Mouse (Mus musculus): Measurements from ENCODE around the gene Cacna1c. TPM values are rescaled to one million over a fixed set of nuclear protein-coding genes. Genes with fewer than 3 reads are reported as not detected.

Gene Cacna1c
- polyA plus RNA-seq, 1 experiment from 2014 or later, result 2.3 TPM

- Histone ChIP-seq H3K4me1 (replicated peaks; ENCODE audit: control insufficient read depth, insufficient read depth, low read length) (no peaks in the 10 kb centered on the region), H3K4me3 (ENCODE audit: low read depth, low read length) (no peak overlapping the region), H3K4me2 (no peak overlapping the region), H3K27me3 (replicated peaks; ENCODE audit: control insufficient read depth, insufficient read depth, low read length) (no peaks in the 10 kb centered on the region), H3K9me3 (ENCODE audit: control insufficient read depth, low read length) (no peaks in the 10 kb centered on the region), H3K36me3 (ENCODE audit: control insufficient read depth, insufficient read depth, low read length) (no peaks in the 10 kb centered on the region), H3K27ac (ENCODE audit: low read depth, low read length) (no peak overlapping the region), H3K9ac (ENCODE audit: low read depth, low read length) (no peak overlapping the region)
- ATAC-seq (replicated peaks; ENCODE audit: low FRiP score), result no peak
- no peak for DNase-seq (ENCODE audit: low spot score)
- WGBS, result 71% methylated on average over 7 of the region's 7 CpGs
Measured at GRCm38 (mm10) chr6:119040961-119041360, 155.3 kb downstream of the Cacna1c start.

- no peak overlapping the region for H3K4me2 ChIP-seq
- H3K27me3 ChIP-seq (replicated peaks; ENCODE audit: control insufficient read depth, insufficient read depth, low read length), result no peaks in the 10 kb centered on the region
- DNase-seq (ENCODE audit: low spot score) (no peak), ATAC-seq (replicated peaks; ENCODE audit: low FRiP score) (no peak)
- no peak overlapping the region for H3K27ac ChIP-seq (ENCODE audit: low read depth, low read length)
- no peak overlapping the region for H3K9ac ChIP-seq (ENCODE audit: low read depth, low read length)
- H3K4me3 ChIP-seq (ENCODE audit: low read depth, low read length), result no peak overlapping the region
- 81% methylated on average over 7 of the region's 7 CpGs for WGBS
- H3K36me3 ChIP-seq (ENCODE audit: control insufficient read depth, insufficient read depth, low read length), result no peaks in the 10 kb centered on the region
- H3K9me3 ChIP-seq (ENCODE audit: control insufficient read depth, low read length), result no peaks in the 10 kb centered on the region
- no peaks in the 10 kb centered on the region for H3K4me1 ChIP-seq (replicated peaks; ENCODE audit: control insufficient read depth, insufficient read depth, low read length)
Measured at GRCm38 (mm10) chr6:119039815-119040214, 156.4 kb downstream of the Cacna1c start.

DNA sequence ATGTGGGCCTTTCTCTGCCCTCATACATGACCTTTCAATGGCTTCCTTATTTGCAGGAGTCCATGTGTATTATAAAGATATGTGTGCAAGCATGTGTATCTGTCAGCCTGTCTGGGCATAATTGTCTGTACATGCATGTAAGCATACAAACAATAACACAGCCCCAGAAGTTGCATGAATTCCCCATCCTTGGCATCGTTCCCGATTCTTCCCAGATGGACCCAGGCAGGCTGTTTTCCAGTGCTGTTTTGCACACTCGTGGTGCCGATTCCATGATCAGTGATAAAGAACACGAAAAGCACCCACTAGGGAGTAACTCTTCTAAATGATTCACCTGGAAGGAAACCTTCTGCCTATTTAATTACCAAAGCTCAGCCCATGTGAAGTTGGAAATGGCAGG is 156.9 kb downstream of the Cacna1c start:
- H3K27me3 ChIP-seq (replicated peaks; ENCODE audit: control insufficient read depth, insufficient read depth, low read length), result no peaks in the 10 kb centered on the region
- H3K9me3 ChIP-seq (ENCODE audit: control insufficient read depth, low read length), result no peaks in the 10 kb centered on the region
- ATAC-seq (replicated peaks; ENCODE audit: low FRiP score), result no peak
- no peak for DNase-seq (ENCODE audit: low spot score)
- H3K27ac ChIP-seq (ENCODE audit: low read depth, low read length), result no peak overlapping the region
- no peak overlapping the region for H3K9ac ChIP-seq (ENCODE audit: low read depth, low read length)
- 85% methylated on average over 5 of the region's 5 CpGs for WGBS
- no peak overlapping the region for H3K4me2 ChIP-seq
- H3K4me1 ChIP-seq (replicated peaks; ENCODE audit: control insufficient read depth, insufficient read depth, low read length), result no peaks in the 10 kb centered on the region
- H3K36me3 ChIP-seq (ENCODE audit: control insufficient read depth, insufficient read depth, low read length), result no peaks in the 10 kb centered on the region
- H3K4me3 ChIP-seq (ENCODE audit: low read depth, low read length), result no peak overlapping the region

DNA sequence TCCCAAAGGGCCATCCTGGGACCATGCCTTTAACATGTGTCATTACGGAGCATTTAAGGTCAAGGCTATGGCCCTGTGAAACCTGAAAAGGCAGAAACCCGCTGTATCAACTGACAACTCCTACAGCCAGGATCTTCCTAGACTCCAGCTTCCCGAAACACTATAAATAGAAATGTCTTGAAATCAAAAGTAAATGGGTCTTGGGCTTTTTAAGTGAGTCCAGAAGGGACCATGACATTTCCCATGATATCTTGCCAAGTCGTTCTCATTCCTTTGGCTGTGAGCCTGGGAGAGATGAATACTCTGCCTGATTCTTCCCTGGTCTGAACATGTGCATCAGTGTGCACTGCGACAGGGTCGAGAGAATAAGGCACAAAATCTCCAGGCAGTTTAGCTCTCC is 158.4 kb downstream of the Cacna1c start:
- Histone ChIP-seq H3K9me3 (ENCODE audit: control insufficient read depth, low read length) (no peaks in the 10 kb centered on the region), H3K36me3 (ENCODE audit: control insufficient read depth, insufficient read depth, low read length) (no peaks in the 10 kb centered on the region), H3K9ac (ENCODE audit: low read depth, low read length) (no peak overlapping the region), H3K27me3 (replicated peaks; ENCODE audit: control insufficient read depth, insufficient read depth, low read length) (no peaks in the 10 kb centered on the region), H3K27ac (ENCODE audit: low read depth, low read length) (no peak overlapping the region), H3K4me1 (replicated peaks; ENCODE audit: control insufficient read depth, insufficient read depth, low read length) (no peaks in the 10 kb centered on the region), H3K4me3 (ENCODE audit: low read depth, low read length) (no peak overlapping the region), H3K4me2 (no peak overlapping the region)
- ATAC-seq (replicated peaks; ENCODE audit: low FRiP score) (no peak), DNase-seq (ENCODE audit: low spot score) (no peak)
- 78% methylated on average over 6 of the region's 6 CpGs for WGBS

GRCm38 (mm10) chr6:119037047-119037446 is 159.2 kb downstream of the Cacna1c start:
- ATAC-seq (replicated peaks; ENCODE audit: low FRiP score), result no peak
- no peak overlapping the region for H3K27ac ChIP-seq (ENCODE audit: low read depth, low read length)
- H3K4me2 ChIP-seq, result no peak overlapping the region
- H3K9ac ChIP-seq (ENCODE audit: low read depth, low read length), result no peak overlapping the region
- 73% methylated on average over 2 of the region's 2 CpGs for WGBS
- H3K4me3 ChIP-seq (ENCODE audit: low read depth, low read length), result no peak overlapping the region
- H3K4me1 ChIP-seq (replicated peaks; ENCODE audit: control insufficient read depth, insufficient read depth, low read length), result no peaks in the 10 kb centered on the region
- H3K27me3 ChIP-seq (replicated peaks; ENCODE audit: control insufficient read depth, insufficient read depth, low read length), result no peaks in the 10 kb centered on the region
- DNase-seq (ENCODE audit: low spot score), result no peak
- H3K9me3 ChIP-seq (ENCODE audit: control insufficient read depth, low read length), result no peaks in the 10 kb centered on the region
- no peaks in the 10 kb centered on the region for H3K36me3 ChIP-seq (ENCODE audit: control insufficient read depth, insufficient read depth, low read length)

- Histone ChIP-seq H3K36me3 (ENCODE audit: control insufficient read depth, insufficient read depth, low read length) (no peaks in the 10 kb centered on the region), H3K27me3 (replicated peaks; ENCODE audit: control insufficient read depth, insufficient read depth, low read length) (no peaks in the 10 kb centered on the region), H3K4me1 (replicated peaks; ENCODE audit: control insufficient read depth, insufficient read depth, low read length) (no peaks in the 10 kb centered on the region), H3K4me3 (ENCODE audit: low read depth, low read length) (no peak overlapping the region), H3K9me3 (ENCODE audit: control insufficient read depth, low read length) (no peaks in the 10 kb centered on the region), H3K9ac (ENCODE audit: low read depth, low read length) (no peak overlapping the region), H3K27ac (ENCODE audit: low read depth, low read length) (no peak overlapping the region), H3K4me2 (no peak overlapping the region)
- WGBS, result 78% methylated on average over 6 of the region's 6 CpGs
- DNase-seq (ENCODE audit: low spot score) (no peak), ATAC-seq (replicated peaks; ENCODE audit: low FRiP score) (no peak)
Measured at GRCm38 (mm10) chr6:119035361-119035760, 160.9 kb downstream of the Cacna1c start.

DNA sequence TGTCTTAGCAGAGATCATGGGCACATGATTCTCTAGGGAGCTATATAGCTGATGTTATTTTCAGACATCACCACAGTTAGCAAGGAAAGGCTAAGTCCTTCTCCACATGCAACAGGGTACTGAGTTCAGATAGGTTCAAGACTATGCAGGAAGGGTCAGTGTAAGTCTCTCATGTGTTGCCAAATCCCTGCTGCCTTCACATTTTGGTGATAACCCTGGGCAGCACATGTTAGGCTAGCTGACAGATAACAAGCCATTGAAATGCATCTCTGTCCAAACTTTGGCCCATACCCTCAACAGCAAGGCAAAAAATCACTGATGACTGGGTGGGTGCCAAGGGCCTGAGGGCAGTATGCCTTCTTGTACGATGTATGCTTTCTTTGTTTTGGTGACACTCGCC is 161.3 kb downstream of the Cacna1c start:
- Histone ChIP-seq H3K27ac (ENCODE audit: low read depth, low read length) (no peak overlapping the region), H3K4me3 (ENCODE audit: low read depth, low read length) (no peak overlapping the region), H3K36me3 (ENCODE audit: control insufficient read depth, insufficient read depth, low read length) (no peaks in the 10 kb centered on the region), H3K4me1 (replicated peaks; ENCODE audit: control insufficient read depth, insufficient read depth, low read length) (no peaks in the 10 kb centered on the region), H3K4me2 (no peak overlapping the region), H3K27me3 (replicated peaks; ENCODE audit: control insufficient read depth, insufficient read depth, low read length) (no peaks in the 10 kb centered on the region), H3K9me3 (ENCODE audit: control insufficient read depth, low read length) (no peaks in the 10 kb centered on the region), H3K9ac (ENCODE audit: low read depth, low read length) (no peak overlapping the region)
- DNase-seq (ENCODE audit: low spot score), result no peak
- 81% methylated on average over 2 of the region's 2 CpGs for WGBS
- ATAC-seq (replicated peaks; ENCODE audit: low FRiP score), result no peak

DNA sequence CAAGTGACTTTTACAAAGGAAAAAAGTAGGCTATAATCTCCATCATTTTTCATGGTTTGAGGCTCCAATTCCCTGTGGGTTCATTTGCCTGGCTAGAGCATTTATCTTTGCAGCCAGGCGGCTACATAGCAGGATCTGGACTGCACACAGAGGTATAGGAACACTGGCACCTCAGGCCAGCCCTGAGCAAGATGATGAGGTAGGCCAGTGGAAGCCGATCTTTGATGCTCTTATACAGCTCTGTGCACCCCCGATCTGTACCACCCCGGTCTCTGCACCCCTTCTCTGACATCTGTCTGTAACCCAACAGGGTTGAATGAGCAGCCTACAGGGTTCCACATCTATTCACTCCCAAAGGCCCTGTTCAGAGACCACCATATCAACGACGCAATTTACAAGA is 168.3 kb downstream of the Cacna1c start:
- ATAC-seq (replicated peaks; ENCODE audit: low FRiP score) (no peak), DNase-seq (ENCODE audit: low spot score) (no peak)
- 80% methylated on average over 6 of the region's 6 CpGs for WGBS
- Histone ChIP-seq H3K9me3 (ENCODE audit: control insufficient read depth, low read length) (no peaks in the 10 kb centered on the region), H3K4me3 (ENCODE audit: low read depth, low read length) (no peak overlapping the region), H3K4me1 (replicated peaks; ENCODE audit: control insufficient read depth, insufficient read depth, low read length) (no peaks in the 10 kb centered on the region), H3K36me3 (ENCODE audit: control insufficient read depth, insufficient read depth, low read length) (no peaks in the 10 kb centered on the region), H3K4me2 (no peak overlapping the region), H3K27me3 (replicated peaks; ENCODE audit: control insufficient read depth, insufficient read depth, low read length) (no peaks in the 10 kb centered on the region), H3K9ac (ENCODE audit: low read depth, low read length) (no peak overlapping the region), H3K27ac (ENCODE audit: low read depth, low read length) (no peak overlapping the region)

DNA sequence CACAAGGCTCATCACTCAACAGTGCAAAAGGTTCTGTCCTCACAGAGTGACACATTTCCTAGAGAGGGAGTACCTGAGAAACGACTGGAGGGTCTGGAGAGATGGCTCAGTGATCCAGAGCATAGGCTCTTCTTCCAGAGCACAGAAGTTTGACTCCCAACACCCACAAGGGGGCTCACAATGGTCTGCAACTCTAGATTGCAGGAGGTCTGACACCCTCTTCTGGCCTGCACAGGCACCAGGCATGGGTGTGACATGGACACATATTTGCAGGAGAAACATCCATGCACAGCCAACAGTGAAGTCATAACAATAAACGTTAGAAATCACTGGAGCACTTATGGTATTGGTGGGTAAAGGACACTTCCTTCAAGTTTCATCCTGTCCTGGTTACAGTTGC is 173.4 kb downstream of the Cacna1c start:
- Histone ChIP-seq H3K9ac (ENCODE audit: low read depth, low read length) (no peak overlapping the region), H3K4me3 (ENCODE audit: low read depth, low read length) (no peak overlapping the region), H3K9me3 (ENCODE audit: control insufficient read depth, low read length) (no peaks in the 10 kb centered on the region), H3K36me3 (ENCODE audit: control insufficient read depth, insufficient read depth, low read length) (no peaks in the 10 kb centered on the region), H3K4me2 (no peak overlapping the region), H3K27ac (ENCODE audit: low read depth, low read length) (no peak overlapping the region), H3K27me3 (replicated peaks; ENCODE audit: control insufficient read depth, insufficient read depth, low read length) (no peaks in the 10 kb centered on the region), H3K4me1 (replicated peaks; ENCODE audit: control insufficient read depth, insufficient read depth, low read length) (no peaks in the 10 kb centered on the region)
- DNase-seq (ENCODE audit: low spot score) (no peak), ATAC-seq (replicated peaks; ENCODE audit: low FRiP score) (no peak)
- 65% methylated on average over 2 of the region's 2 CpGs for WGBS
